Mouse (Mus musculus): ENCODE results near the gene Fkbpl. TPM values are rescaled to one million over a fixed set of nuclear protein-coding genes. Genes with fewer than 3 reads are reported as not detected.

Gene Fkbpl
- polyA plus RNA-seq, 1 experiment from 2014 or later = 16.6 TPM

DNA sequence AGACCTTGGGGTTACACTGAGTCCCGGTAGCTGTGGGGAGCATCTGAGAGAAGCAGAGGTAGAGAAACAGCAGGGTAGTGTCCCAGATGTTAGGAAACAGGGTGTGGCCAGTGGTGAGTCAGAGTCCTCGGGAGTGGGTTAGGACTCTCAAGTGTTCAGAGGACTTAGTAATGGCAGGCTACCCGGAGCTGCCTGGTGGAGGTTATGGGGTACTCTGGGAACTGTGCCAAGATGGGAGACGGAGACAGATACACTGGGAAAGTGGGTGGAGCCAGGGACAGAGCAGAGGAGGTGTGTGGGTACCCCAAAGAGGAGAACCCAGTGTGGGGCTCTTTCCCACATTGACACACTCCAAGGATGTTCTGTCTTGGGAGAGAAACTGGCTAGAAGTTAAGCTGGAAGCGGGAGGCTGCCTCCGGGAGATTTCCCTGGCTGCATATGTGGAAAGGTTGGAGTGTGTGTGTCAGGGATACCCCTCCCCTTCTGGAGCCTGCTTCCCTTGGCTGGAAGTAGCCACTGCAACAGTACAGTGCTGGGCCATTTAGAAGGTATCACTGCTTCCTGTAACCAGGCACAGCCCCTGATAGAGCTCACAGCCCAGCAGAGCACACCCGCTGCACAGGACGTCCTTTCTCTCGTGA lies 39.8 kb downstream of the Fkbpl start:
- WGBS = 69% methylated on average over 9 of the region's 9 CpGs

DNA sequence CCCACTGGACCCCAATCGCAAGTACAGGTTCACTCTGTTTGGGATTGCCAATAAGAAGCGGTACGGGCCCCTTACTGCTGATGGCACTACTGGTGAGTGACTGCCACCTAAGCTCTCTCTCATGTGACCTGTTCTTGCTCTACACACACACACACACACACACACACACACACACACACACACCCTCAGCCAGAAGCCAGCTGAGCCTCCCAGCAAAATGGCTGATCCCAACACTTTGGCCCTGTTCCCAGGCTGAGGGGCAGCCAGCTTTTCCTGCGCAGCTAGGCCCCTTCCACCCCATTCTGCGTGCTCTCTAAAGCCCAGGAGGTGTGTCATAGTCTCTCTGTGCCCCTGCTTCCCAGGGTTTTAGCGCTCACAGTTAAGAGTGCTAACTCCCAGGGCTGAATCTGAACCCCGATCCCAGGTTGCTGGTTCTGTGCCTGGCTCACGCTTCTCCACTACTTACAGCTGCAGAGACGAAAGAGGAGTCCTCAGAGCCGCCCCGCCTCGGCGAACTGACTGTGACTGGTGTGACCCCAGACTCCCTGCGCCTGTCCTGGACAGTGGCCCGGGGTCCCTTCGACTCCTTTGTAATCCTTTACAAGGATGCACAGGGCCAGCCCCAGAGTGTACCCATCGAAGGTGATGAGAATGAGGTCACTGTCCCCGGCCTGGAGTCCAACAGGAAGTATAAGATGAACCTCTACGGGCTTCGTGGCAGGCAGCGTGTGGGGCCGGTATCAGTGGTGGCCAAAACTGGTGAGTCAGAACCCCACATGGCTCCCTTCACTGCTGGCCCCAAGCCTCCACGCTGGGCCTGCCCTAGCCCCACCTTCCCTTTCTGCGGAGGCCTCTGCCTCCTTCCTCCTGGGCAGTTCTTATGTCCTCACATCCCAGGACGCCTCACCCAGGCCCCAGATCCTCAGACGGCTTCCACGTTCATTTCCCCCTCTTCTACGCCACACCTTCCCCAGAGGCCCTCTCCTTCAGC lies 40.9 kb downstream of the Fkbpl start:
- no peaks in the 10 kb centered on the region for H3K36me3 ChIP-seq
- WGBS = 79% methylated on average over 28 of the region's 28 CpGs
- ATAC-seq (ENCODE audit: insufficient number of reproducible peaks, insufficient read depth, low FRiP score, low TSS enrichment) = no peak
- no peaks in the 10 kb centered on the region for H3K9me3 ChIP-seq
- H3K4me1 ChIP-seq = peaks cover 5% of the 10 kb centered on the region; the same call in 1 of the 2 replicates
- H3K27me3 ChIP-seq = peaks cover 3% of the 10 kb centered on the region; the same call in 1 of the 2 replicates
- H3K9ac ChIP-seq = no peak overlapping the region
- no peak overlapping the region for H3K27ac ChIP-seq
- no peak overlapping the region for H3K4me2 ChIP-seq (replicated peaks)
- no peak overlapping the region for H3K4me3 ChIP-seq

More for the DNA sequence above, 39.8 kb downstream of the Fkbpl start:
- Histone ChIP-seq H3K36me3 (no peaks in the 10 kb centered on the region), H3K27me3 (peaks cover 13% of the 10 kb centered on the region), H3K9me3 (no peaks in the 10 kb centered on the region), H3K27ac (no peak overlapping the region), H3K4me1 (peaks cover 5% of the 10 kb centered on the region; the same call in 1 of the 2 replicates), H3K4me3 (no peak overlapping the region), H3K9ac (no peak overlapping the region), H3K4me2 (replicated peaks) (no peak overlapping the region)
- ATAC-seq (ENCODE audit: insufficient number of reproducible peaks, insufficient read depth, low FRiP score, low TSS enrichment) = no peak

DNA sequence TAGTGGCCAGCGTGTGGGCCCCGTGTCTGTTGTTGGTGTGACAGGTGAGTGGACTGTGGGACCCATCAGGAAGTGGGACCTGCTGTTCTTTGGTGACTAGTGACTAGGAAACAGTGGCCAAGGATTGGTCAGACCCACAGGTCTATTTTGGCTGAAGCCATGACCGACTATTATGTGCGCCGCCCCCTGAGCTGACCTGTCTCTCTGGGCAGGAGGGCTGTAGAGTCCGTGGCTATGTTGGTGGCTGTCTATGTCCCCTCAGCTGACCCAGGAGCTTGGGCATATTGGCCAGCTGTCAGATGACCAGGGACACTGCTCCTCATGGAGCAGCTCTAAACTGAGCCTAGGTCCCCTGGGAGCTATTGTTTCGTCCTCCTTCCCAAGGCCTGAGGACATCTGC lies 44.3 kb downstream of the Fkbpl start:
- Histone ChIP-seq H3K9ac (no peak overlapping the region), H3K27me3 (no peaks in the 10 kb centered on the region; the same call in 1 of the 2 replicates), H3K27ac (no peak overlapping the region), H3K36me3 (no peaks in the 10 kb centered on the region), H3K9me3 (no peaks in the 10 kb centered on the region), H3K4me1 (peaks cover 6% of the 10 kb centered on the region; the same call in 1 of the 2 replicates), H3K4me2 (replicated peaks) (no peak overlapping the region), H3K4me3 (no peak overlapping the region)
- ATAC-seq (ENCODE audit: insufficient number of reproducible peaks, insufficient read depth, low FRiP score, low TSS enrichment) = no peak
- 94% methylated on average over 7 of the region's 7 CpGs for WGBS

DNA sequence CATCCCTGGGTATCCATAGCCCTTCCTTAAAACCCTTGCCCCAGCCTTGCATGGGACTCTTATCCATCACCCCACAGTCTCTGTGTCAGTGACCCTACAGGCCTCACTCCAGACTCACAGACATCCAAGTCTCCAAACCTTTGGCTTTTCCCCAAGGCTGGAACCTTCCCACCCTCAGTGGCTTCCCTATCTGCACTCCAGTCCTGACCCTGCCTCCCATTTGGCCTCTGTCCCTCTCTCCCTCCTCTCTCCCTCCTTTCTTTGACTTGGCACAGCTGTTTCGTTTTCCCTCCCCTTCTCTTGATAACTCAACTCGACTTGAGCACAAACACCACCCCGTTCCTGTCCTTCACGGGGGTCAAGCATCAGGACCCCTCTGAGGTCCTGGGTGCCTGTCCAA lies 45.9 kb downstream of the Fkbpl start:
- Histone ChIP-seq H3K27me3 (no peaks in the 10 kb centered on the region), H3K9ac (no peak overlapping the region)
- ATAC-seq (ENCODE audit: insufficient number of reproducible peaks, insufficient read depth, low FRiP score, low TSS enrichment) = no peak

DNA sequence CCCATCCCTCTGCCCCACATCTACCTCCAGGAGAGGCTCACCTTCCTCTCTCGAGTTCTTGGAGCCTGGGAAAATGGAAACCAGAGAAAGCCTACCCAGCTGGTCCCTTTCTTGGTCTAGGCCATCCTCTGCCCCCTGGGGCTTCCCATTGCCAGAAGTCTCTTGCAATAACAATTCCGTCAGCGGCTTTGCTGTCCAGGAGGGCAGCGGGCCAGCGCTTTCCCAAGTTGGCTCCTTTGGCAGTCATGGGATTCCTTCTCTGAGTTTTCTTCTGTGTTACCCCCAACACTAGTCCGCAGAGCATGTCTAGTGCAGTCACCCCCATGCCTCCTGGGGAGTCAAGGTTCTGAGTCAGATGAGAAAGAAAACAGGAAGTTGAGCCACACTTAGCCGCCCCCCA lies 48.3 kb downstream of the Fkbpl start:
- Histone ChIP-seq H3K9me3 (no peaks in the 10 kb centered on the region), H3K4me3 (no peak overlapping the region), H3K27ac (no peak overlapping the region), H3K36me3 (no peaks in the 10 kb centered on the region), H3K4me2 (replicated peaks) (no peak overlapping the region), H3K9ac (no peak overlapping the region), H3K4me1 (peaks cover 3% of the 10 kb centered on the region; the same call in 1 of the 2 replicates), H3K27me3 (no peaks in the 10 kb centered on the region)
- ATAC-seq (ENCODE audit: insufficient number of reproducible peaks, insufficient read depth, low FRiP score, low TSS enrichment) = no peak
- 66% methylated on average over 7 of the region's 7 CpGs for WGBS

More for the DNA sequence above, 45.9 kb downstream of the Fkbpl start:
- Histone ChIP-seq H3K4me3 (no peak overlapping the region), H3K4me1 (peaks cover 3% of the 10 kb centered on the region; the same call in 1 of the 2 replicates), H3K36me3 (no peaks in the 10 kb centered on the region), H3K4me2 (replicated peaks) (no peak overlapping the region), H3K27ac (no peak overlapping the region), H3K9me3 (no peaks in the 10 kb centered on the region)
- 69% methylated on average over 4 of the region's 4 CpGs for WGBS

Other genes with a start within 250 kb of the Fkbpl start
- gene BC051142, start 245.9 kb upstream of the Fkbpl start, polyA plus RNA-seq (2016; fragmentation: Nextera tagmentation; extraction: Ambion mirVana) = 0.81 and 1.00 TPM in 2 replicates
- not detected in 2 replicates for gene Btnl4, start 167.4 kb upstream of the Fkbpl start, polyA plus RNA-seq (2016; fragmentation: Nextera tagmentation; extraction: Ambion mirVana)
- not detected in 2 replicates for gene Btnl6, start 127.4 kb upstream of the Fkbpl start, polyA plus RNA-seq (2016; fragmentation: Nextera tagmentation; extraction: Ambion mirVana)
- 6.9 TPM in 2 replicates for gene Notch4, start 80.5 kb upstream of the Fkbpl start, polyA plus RNA-seq (2016; fragmentation: Nextera tagmentation; extraction: Ambion mirVana)
- gene Gpsm3, start 55.0 kb upstream of the Fkbpl start, polyA plus RNA-seq (2016; fragmentation: Nextera tagmentation; extraction: Ambion mirVana) = 3.5 and 6.3 TPM in 2 replicates
- gene Pbx2, start 53.5 kb upstream of the Fkbpl start, polyA plus RNA-seq (2016; fragmentation: Nextera tagmentation; extraction: Ambion mirVana) = 25.1 and 28.0 TPM in 2 replicates
- gene Ager, start 46.9 kb upstream of the Fkbpl start, polyA plus RNA-seq (2016; fragmentation: Nextera tagmentation; extraction: Ambion mirVana) = 3.1 and 3.5 TPM in 2 replicates
- gene Rnf5, start 41.1 kb upstream of the Fkbpl start, polyA plus RNA-seq (2016; fragmentation: Nextera tagmentation; extraction: Ambion mirVana) = 139 TPM in 2 replicates
- 54.8 and 62.8 TPM in 2 replicates for gene Agpat1, start 40.5 kb upstream of the Fkbpl start, polyA plus RNA-seq (2016; fragmentation: Nextera tagmentation; extraction: Ambion mirVana)
- gene Egfl8, start 28.8 kb upstream of the Fkbpl start, polyA plus RNA-seq (2016; fragmentation: Nextera tagmentation; extraction: Ambion mirVana) = 7.0 and 10.1 TPM in 2 replicates
- 18.0 and 18.8 TPM in 2 replicates for gene Ppt2, start 16.3 kb upstream of the Fkbpl start, polyA plus RNA-seq (2016; fragmentation: Nextera tagmentation; extraction: Ambion mirVana)
- gene Prrt1, start 15.2 kb upstream of the Fkbpl start, polyA plus RNA-seq (2016; fragmentation: Nextera tagmentation; extraction: Ambion mirVana) = 0.52 and 0.56 TPM in 2 replicates
- 110 TPM in 2 replicates for gene Atf6b, start 2.4 kb downstream of the Fkbpl start, polyA plus RNA-seq (2016; fragmentation: Nextera tagmentation; extraction: Ambion mirVana)
- 0.01 and 0.05 TPM in 2 replicates for gene Tnxb, start 25.8 kb downstream of the Fkbpl start, polyA plus RNA-seq (2016; fragmentation: Nextera tagmentation; extraction: Ambion mirVana)
- gene C4b, start 99.1 kb downstream of the Fkbpl start, polyA plus RNA-seq (2016; fragmentation: Nextera tagmentation; extraction: Ambion mirVana) = 0.05 TPM in 1 of 2 replicates, not detected in the other
- not detected in 2 replicates for gene Cyp21a1, start 159.8 kb downstream of the Fkbpl start, polyA plus RNA-seq (2016; fragmentation: Nextera tagmentation; extraction: Ambion mirVana)
- gene Stk19, start 192.2 kb downstream of the Fkbpl start, polyA plus RNA-seq (2016; fragmentation: Nextera tagmentation; extraction: Ambion mirVana) = 21.5 and 23.8 TPM in 2 replicates
- gene Dxo, start 192.3 kb downstream of the Fkbpl start, polyA plus RNA-seq (2016; fragmentation: Nextera tagmentation; extraction: Ambion mirVana) = 65.5 and 77.7 TPM in 2 replicates
- gene Skiv2l, start 205.4 kb downstream of the Fkbpl start, polyA plus RNA-seq (2016; fragmentation: Nextera tagmentation; extraction: Ambion mirVana) = 61.6 and 64.3 TPM in 2 replicates
- 127 and 134 TPM in 2 replicates for gene Nelfe, start 205.6 kb downstream of the Fkbpl start, polyA plus RNA-seq (2016; fragmentation: Nextera tagmentation; extraction: Ambion mirVana)
- 1.1 and 1.7 TPM in 2 replicates for gene Cfb, start 217.8 kb downstream of the Fkbpl start, polyA plus RNA-seq (2016; fragmentation: Nextera tagmentation; extraction: Ambion mirVana)
- 8.6 and 8.9 TPM in 2 replicates for gene Zbtb12, start 234.7 kb downstream of the Fkbpl start, polyA plus RNA-seq (2016; fragmentation: Nextera tagmentation; extraction: Ambion mirVana)
- gene Gm20547, start 237.3 kb downstream of the Fkbpl start, polyA plus RNA-seq (2016; fragmentation: Nextera tagmentation; extraction: Ambion mirVana) = 0.31 TPM in 1 of 2 replicates, not detected in the other